Mouse (Mus musculus) heart, embryonic 16.5 days (tissue): ENCODE data around the gene Nfkbiz. TPM values are rescaled to one million over a fixed set of nuclear protein-coding genes. Genes with fewer than 3 reads are reported as not detected.
A peak's percentile ranks its signal among the peaks of the same experiment; 100 is the strongest.
"Not testable (repeated sequence)": the region's sequence is repeated elsewhere in the genome, so short reads cannot be mapped to it uniquely, and the experiment has no call there.

Experiments used
- ATAC-seq: fragments of 200-750 bp; cut with Nextera tagmentation; replicated peaks from 2 replicates; pipeline ENCODE4 v1.8.0; 2017; ENCODE audit warnings: moderate number of reproducible peaks; ENCODE audit not compliant: insufficient read depth, low FRiP score; ENCODE audit errors: extremely low read depth
- H3K27ac ChIP-seq: fragments of 300-500 bp; sonication (generic); 2 replicates; pipeline ENCODE4 v1.5.1; 2014; ENCODE audit warnings: mild to moderate bottlenecking, low read length, control low read depth, moderate library complexity
- H3K27me3 ChIP-seq: fragments of 300-500 bp; sonication (generic); 2 replicates; pipeline ENCODE4 v1.6.1; 2014; ENCODE audit warnings: low read length, mixed read lengths; ENCODE audit not compliant: control insufficient read depth, insufficient read depth
- H3K36me3 ChIP-seq: fragments of 300-500 bp; sonication (generic); 2 replicates; pipeline ENCODE4 v1.6.1; 2014; ENCODE audit not compliant: control insufficient read depth, insufficient read depth
- H3K4me1 ChIP-seq: fragments of 300-500 bp; sonication (generic); 2 replicates; pipeline ENCODE4 v1.6.1; 2014; ENCODE audit warnings: low read length, mixed read lengths; ENCODE audit not compliant: control insufficient read depth, insufficient read depth
- H3K4me2 ChIP-seq: fragments of 300-500 bp; sonication (generic); 2 replicates; pipeline ENCODE4 v1.6.1; 2014; ENCODE audit warnings: low read depth, mild to moderate bottlenecking, control low read depth, low read length
- H3K4me3 ChIP-seq: fragments of 300-500 bp; sonication (generic); 2 replicates; pipeline ENCODE4 v1.5.1; 2014; ENCODE audit warnings: mild to moderate bottlenecking, control low read depth, low read length
- H3K9ac ChIP-seq: fragments of 300-500 bp; sonication (generic); 2 replicates; pipeline ENCODE4 v1.6.1; 2014; ENCODE audit warnings: low read length, control low read depth
- H3K9me3 ChIP-seq: fragments of 300-500 bp; sonication (generic); replicated peaks from 2 replicates; pipeline ENCODE4 v1.6.1; 2016; ENCODE audit warnings: low read length; ENCODE audit not compliant: control insufficient read depth
- WGBS: fragments of 180-500 bp; shearing (Covaris S2); extraction: QIAGEN DNeasy Blood & Tissue Kit; methylation state at CpG from one replicate; pipeline ENCODE4 v1.1.7; 2014; 5-methylcytosine and 5-hydroxymethylcytosine counted together
- polyA plus RNA-seq: library from polyadenylated mRNA; unstranded; fragments of >200 nt; fragmentation: Nextera tagmentation; extraction: Ambion mirVana; gene quantifications from 2 replicates; pipeline ENCODE4 v1.2.1, GENCODE M21; 2015

Nfkbiz gene
- polyA plus RNA-seq, 1 experiment from 2014 or later: 2.9 TPM

GRCm38 (mm10) chr16:55838129-55838509, 580 bp downstream of the Nfkbiz start:
- Histone ChIP-seq H3K9me3 (no peaks in the 10 kb centered on the region), H3K36me3 (no peaks in the 10 kb centered on the region), H3K4me2 (peak overlapping the region; percentile 83), H3K4me3 (peak overlapping the region; percentile 82), H3K27me3 (no peaks in the 10 kb centered on the region), H3K27ac (peak overlapping the region; percentile 94), H3K9ac (peak overlapping the region; percentile 88), H3K4me1 (peaks cover 8% of the 10 kb centered on the region)
- no peak for ATAC-seq
- 11% methylated on average over 3 of the region's 3 CpGs for WGBS

DNA sequence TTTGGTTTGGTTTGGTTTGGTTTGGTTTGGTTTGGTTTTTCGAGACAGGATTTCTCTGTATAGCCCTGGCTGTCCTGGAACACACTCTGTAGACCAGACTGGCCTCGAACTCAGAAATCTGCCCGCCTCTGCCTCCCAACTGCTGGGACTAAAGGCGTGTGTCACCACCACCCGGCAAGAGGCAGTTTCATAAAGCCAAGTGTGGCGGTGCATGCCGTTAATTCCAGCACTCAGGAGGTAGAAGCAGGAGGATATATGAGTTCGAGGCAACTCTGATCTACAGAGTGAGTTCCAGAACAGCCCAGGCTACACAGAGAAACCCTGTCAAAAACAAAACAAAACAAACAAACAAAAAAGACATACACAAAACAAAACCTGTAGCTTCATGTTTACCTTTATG, 1.0 kb downstream of the Nfkbiz start:
- not testable (repeated sequence) for H3K9ac ChIP-seq, H3K9me3 ChIP-seq, H3K4me3 ChIP-seq, H3K27me3 ChIP-seq, H3K4me1 ChIP-seq, ATAC-seq, H3K27ac ChIP-seq, H3K36me3 ChIP-seq
- WGBS: 89% methylated on average over 8 of the region's 8 CpGs
- H3K4me2 ChIP-seq: peak overlapping the region; percentile 83

DNA sequence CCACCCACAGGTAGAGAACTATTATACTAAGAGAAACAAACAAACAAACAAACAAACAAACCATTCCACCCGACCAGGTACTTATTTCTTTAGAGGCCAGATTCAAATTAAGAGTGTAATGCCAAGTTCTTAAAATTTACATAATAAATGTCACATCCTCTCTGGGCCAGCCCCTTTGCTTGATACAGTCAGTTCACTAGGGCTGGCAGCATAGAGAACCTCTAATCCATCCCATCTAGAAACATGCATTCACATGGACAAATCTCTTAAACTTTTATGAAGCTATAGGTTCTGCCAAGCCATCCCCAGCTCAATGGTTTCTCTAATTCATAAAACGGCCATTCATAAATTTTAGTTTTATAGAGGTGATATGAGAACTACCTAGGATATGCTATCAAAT, 1.5 kb downstream of the Nfkbiz start:
- H3K9me3 ChIP-seq: no peaks in the 10 kb centered on the region
- WGBS: 73% methylated on average over 2 of the region's 2 CpGs

GRCm38 (mm10) chr16:55835798-55836197, 2.9 kb downstream of the Nfkbiz start:
- H3K9me3 ChIP-seq: no peaks in the 10 kb centered on the region
- H3K4me1 ChIP-seq: peaks cover 8% of the 10 kb centered on the region
- no peak overlapping the region for H3K4me3 ChIP-seq
- no peak overlapping the region for H3K4me2 ChIP-seq
- no peak overlapping the region for H3K27ac ChIP-seq
- no peaks in the 10 kb centered on the region for H3K36me3 ChIP-seq
- H3K27me3 ChIP-seq: no peaks in the 10 kb centered on the region
- no peak for ATAC-seq
- H3K9ac ChIP-seq: no peak overlapping the region

More for the DNA sequence above, 1.5 kb downstream of the Nfkbiz start:
- Histone ChIP-seq H3K4me1 (peaks cover 8% of the 10 kb centered on the region), H3K4me2 (no peak overlapping the region), H3K4me3 (no peak overlapping the region), H3K27ac (no peak overlapping the region), H3K9ac (no peak overlapping the region), H3K36me3 (no peaks in the 10 kb centered on the region), H3K27me3 (no peaks in the 10 kb centered on the region)
- no peak for ATAC-seq

DNA sequence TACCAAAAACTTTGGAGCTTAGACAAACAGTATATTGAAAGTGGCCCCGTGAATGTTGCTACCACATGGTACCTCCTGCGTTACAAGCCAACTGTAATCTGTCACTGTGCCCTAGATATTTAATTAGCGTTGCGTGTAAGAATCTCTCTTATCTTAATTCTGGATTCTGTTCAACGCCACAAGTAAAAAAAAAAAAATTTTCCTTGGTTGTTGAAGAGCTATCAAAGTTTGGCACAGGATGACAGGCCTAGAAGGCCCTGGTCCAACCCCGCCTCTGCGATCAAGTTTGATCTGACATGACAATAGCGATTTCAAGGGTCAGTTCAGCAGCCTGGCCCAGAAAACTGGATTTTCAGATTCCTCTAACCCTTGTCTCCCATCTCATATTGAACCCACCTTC, 6.1 kb downstream of the Nfkbiz start:
- Histone ChIP-seq H3K4me2 (no peak overlapping the region), H3K9me3 (no peaks in the 10 kb centered on the region), H3K27ac (no peak overlapping the region), H3K36me3 (no peaks in the 10 kb centered on the region), H3K4me1 (peaks cover 2% of the 10 kb centered on the region; the same call in 1 of the 2 replicates), H3K4me3 (no peak overlapping the region), H3K9ac (no peak overlapping the region), H3K27me3 (no peaks in the 10 kb centered on the region)
- ATAC-seq: no peak
- WGBS: 69% methylated on average over 8 of the region's 8 CpGs

DNA sequence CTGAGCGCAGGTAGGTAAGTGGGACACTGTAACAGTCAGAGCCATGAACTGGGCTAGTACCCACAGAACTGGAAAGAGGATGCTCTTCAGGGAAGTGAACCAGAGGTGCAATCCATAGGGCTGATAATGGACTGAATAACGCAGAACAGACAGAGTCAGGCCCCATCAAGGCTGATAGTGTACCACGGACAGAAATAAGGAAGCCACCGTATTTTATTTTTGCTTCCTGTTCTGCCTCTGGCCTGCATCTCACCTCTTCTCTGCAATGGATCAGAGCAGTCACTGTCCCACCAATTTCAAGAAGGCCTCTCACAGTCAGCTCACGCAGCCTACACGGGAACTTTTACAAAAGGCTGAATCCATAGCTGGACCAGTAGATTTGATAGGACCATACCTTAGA, 6.7 kb downstream of the Nfkbiz start:
- H3K4me3 ChIP-seq: no peak overlapping the region

GRCm38 (mm10) chr16:55831451-55831850, 7.2 kb downstream of the Nfkbiz start:
- no peak overlapping the region for H3K27ac ChIP-seq
- 86% methylated on average over 1 of the region's 1 CpGs for WGBS
- H3K36me3 ChIP-seq: no peaks in the 10 kb centered on the region
- no peaks in the 10 kb centered on the region for H3K27me3 ChIP-seq
- no peak overlapping the region for H3K4me3 ChIP-seq
- no peak for ATAC-seq
- H3K9me3 ChIP-seq: no peaks in the 10 kb centered on the region
- no peak overlapping the region for H3K4me2 ChIP-seq
- H3K4me1 ChIP-seq: no peaks in the 10 kb centered on the region
- H3K9ac ChIP-seq: no peak overlapping the region

More for the DNA sequence above, 6.7 kb downstream of the Nfkbiz start:
- Histone ChIP-seq H3K27ac (no peak overlapping the region), H3K9me3 (no peaks in the 10 kb centered on the region), H3K4me1 (peaks cover under 1% of the 10 kb centered on the region; the same call in 1 of the 2 replicates), H3K36me3 (no peaks in the 10 kb centered on the region), H3K27me3 (no peaks in the 10 kb centered on the region), H3K9ac (no peak overlapping the region), H3K4me2 (no peak overlapping the region)
- ATAC-seq: no peak
- WGBS: 88% methylated on average over 6 of the region's 6 CpGs

- Histone ChIP-seq H3K27ac (no peak overlapping the region; the same call in 1 of the 2 replicates), H3K27me3 (no peaks in the 10 kb centered on the region), H3K4me3 (no peak overlapping the region), H3K9me3 (no peaks in the 10 kb centered on the region), H3K36me3 (no peaks in the 10 kb centered on the region; the same call in 1 of the 2 replicates), H3K4me1 (peaks cover 26% of the 10 kb centered on the region), H3K9ac (no peak overlapping the region; the same call in 1 of the 2 replicates), H3K4me2 (no peak overlapping the region)
- 69% methylated on average over 11 of the region's 11 CpGs for WGBS
- ATAC-seq: no peak
These were observed 15.1 kb downstream of the Nfkbiz start for GRCm38 (mm10) chr16:55823398-55824155.

- H3K36me3 ChIP-seq: peaks cover 7% of the 10 kb centered on the region
- peak overlapping the region; percentile 88 for H3K4me2 ChIP-seq
- H3K4me1 ChIP-seq: peaks cover 26% of the 10 kb centered on the region
- WGBS: 49% methylated on average over 18 of the region's 18 CpGs
- ATAC-seq: no peak
- H3K4me3 ChIP-seq: peak overlapping the region; percentile 98
- H3K9ac ChIP-seq: peak overlapping the region; percentile 87
- H3K27ac ChIP-seq: peak overlapping the region; percentile 92; the same call in 1 of the 2 replicates
- no peaks in the 10 kb centered on the region for H3K27me3 ChIP-seq
- no peaks in the 10 kb centered on the region for H3K9me3 ChIP-seq
These were observed 15.8 kb downstream of the Nfkbiz start for GRCm38 (mm10) chr16:55822741-55823397.
